Mouse (Mus musculus) T-helper 2 cell (primary cell): ENCODE results near the gene Cdyl.

Experiments
- in situ Hi-C: fragments of 300-600 bp; cut with MboI, MseI; formaldehyde crosslinking; loops from one replicate; pipeline ENCODE4 v1.15.1; 2025; ENCODE audit warnings: high pct_unique_total_duplicates

Gene Cdyl

GRCm38 (mm10) chr13:35689560-35689959 is 29.9 kb downstream of the Cdyl start:
- in situ Hi-C loops = no loop called here

GRCm38 (mm10) chr13:35717658-35718057 is 58.0 kb downstream of the Cdyl start:
- in situ Hi-C loops = no loop called here

GRCm38 (mm10) chr13:35719581-35719980 is 59.9 kb downstream of the Cdyl start:
- in situ Hi-C loops = no loop called here

GRCm38 (mm10) chr13:35723073-35723472 is 63.4 kb downstream of the Cdyl start:
- in situ Hi-C loops = no loop called here

GRCm38 (mm10) chr13:35726025-35726424 is 66.4 kb downstream of the Cdyl start:
- in situ Hi-C loops = no loop called here

- in situ Hi-C loops = no loop called here
These were observed 72.5 kb downstream of the Cdyl start for GRCm38 (mm10) chr13:35732131-35732530.

- in situ Hi-C loops = no loop called here
These were observed 73.4 kb downstream of the Cdyl start for GRCm38 (mm10) chr13:35732891-35733596.

- in situ Hi-C loops = no loop called here
These were observed 77.9 kb downstream of the Cdyl start for GRCm38 (mm10) chr13:35737565-35737964.

GRCm38 (mm10) chr13:35738210-35738609 is 78.6 kb downstream of the Cdyl start:
- in situ Hi-C loops = no loop called here

GRCm38 (mm10) chr13:35739473-35739872 is 79.8 kb downstream of the Cdyl start:
- in situ Hi-C loops = no loop called here

- in situ Hi-C loops = no loop called here
These were observed 80.8 kb downstream of the Cdyl start for GRCm38 (mm10) chr13:35740301-35741039.

- in situ Hi-C loops = no loop called here
These were observed 81.5 kb downstream of the Cdyl start for GRCm38 (mm10) chr13:35741040-35741619.

GRCm38 (mm10) chr13:35741620-35742421 is 82.2 kb downstream of the Cdyl start:
- in situ Hi-C loops = no loop called here

- in situ Hi-C loops = no loop called here
These were observed 83.1 kb downstream of the Cdyl start for GRCm38 (mm10) chr13:35742696-35743095.

- in situ Hi-C loops = no loop called here
These were observed 83.6 kb downstream of the Cdyl start for GRCm38 (mm10) chr13:35743196-35743595.

GRCm38 (mm10) chr13:35749194-35749593 is 89.6 kb downstream of the Cdyl start:
- in situ Hi-C loops = no loop called here

- in situ Hi-C loops = no loop called here
These were observed 90.0 kb downstream of the Cdyl start for GRCm38 (mm10) chr13:35749680-35750079.

- in situ Hi-C loops = no loop called here
These were observed 92.4 kb downstream of the Cdyl start for GRCm38 (mm10) chr13:35752046-35752445.

GRCm38 (mm10) chr13:35755002-35755401 is 95.4 kb downstream of the Cdyl start:
- in situ Hi-C loops = no loop called here

GRCm38 (mm10) chr13:35755655-35756283 is 96.1 kb downstream of the Cdyl start:
- in situ Hi-C loops = no loop called here
